Mouse (Mus musculus) adrenal gland, postnatal 25 days (tissue): ENCODE results near the gene Fam205c. TPM values are rescaled to one million over a fixed set of nuclear protein-coding genes. Genes with fewer than 3 reads are reported as not detected.
A peak's percentile ranks its signal among the peaks of the same experiment; 100 is the strongest.

ENCODE experiments used
- DNase-seq: peaks from one replicate; pipeline ENCODE4 v3.0.0; 2021; ENCODE audit warnings: mixed read lengths
- long read RNA-seq: library from polyadenylated mRNA; stranded (forward); transcript quantifications from one replicate; pipeline ENCODE4 v2.0.0, GENCODE M21; 2021
- total RNA-seq: library from RNA; stranded (reverse); gene quantifications from 2 replicates; pipeline ENCODE4 v1.2.3, GENCODE M21; 2021

Gene Fam205c
- total RNA-seq, result not detected in 2 replicates
- long read RNA-seq, result 0 reads

GRCm38 (mm10) chr4:42874134-42874533 lies at the start of gene Fam205c:
Fam205c (minus strand) TSS chr4:42874234.
- no peak for DNase-seq

DNA sequence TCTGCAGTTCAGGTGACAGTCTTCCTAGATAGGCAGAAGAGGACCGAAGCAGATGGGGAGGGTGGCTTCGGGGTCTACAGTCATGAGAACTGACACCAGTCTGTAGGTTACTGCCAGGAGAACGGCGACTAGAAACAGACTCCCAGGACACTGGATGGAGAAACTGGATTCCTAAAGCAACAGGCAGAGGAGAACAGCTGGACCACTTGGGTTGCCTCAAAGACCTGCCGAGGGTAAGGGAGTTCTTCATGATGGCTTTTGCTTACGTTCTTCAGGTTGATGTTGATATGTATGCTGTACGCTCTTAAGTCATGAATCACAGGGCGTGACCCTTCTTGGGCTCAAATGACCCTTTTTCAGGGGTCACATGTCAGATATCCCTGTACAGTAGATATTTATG lies 48.4 kb upstream of the Fam205c start:
- DNase-seq, result no peak

GRCm38 (mm10) chr4:42922056-42922455 lies 48.0 kb upstream of the Fam205c start:
- no peak for DNase-seq

DNA sequence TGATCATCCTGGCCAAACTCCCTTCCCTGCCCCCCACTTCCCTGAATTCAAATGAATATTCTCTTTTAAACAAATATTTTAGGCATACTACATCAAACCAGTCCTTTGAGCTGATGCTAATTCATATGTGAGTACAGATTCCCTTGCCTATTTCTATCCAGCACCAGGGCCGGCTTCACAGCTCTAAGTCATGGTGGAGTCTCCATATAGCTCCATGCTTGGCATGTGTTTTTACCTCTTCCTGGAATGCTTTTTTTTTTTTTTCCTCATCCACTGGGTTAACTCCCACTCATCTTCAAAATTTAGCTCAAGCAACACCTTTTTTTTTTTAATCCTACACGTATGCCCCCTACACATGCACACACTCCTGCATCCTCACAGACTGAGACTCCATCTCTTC lies 47.5 kb upstream of the Fam205c start:
- no peak for DNase-seq

- no peak for DNase-seq
Measured at GRCm38 (mm10) chr4:42920726-42921125, 46.7 kb upstream of the Fam205c start.

- peak; percentile 11 for DNase-seq
Measured at GRCm38 (mm10) chr4:42917402-42917774, 43.4 kb upstream of the Fam205c start.

- peak; percentile 42 for DNase-seq
Measured at GRCm38 (mm10) chr4:42916617-42917401, 42.8 kb upstream of the Fam205c start, which contains the start of gene Phf24. Phf24 (plus strand) TSS chr4:42916660.

- no peak for DNase-seq
Measured at GRCm38 (mm10) chr4:42915966-42916365, 41.9 kb upstream of the Fam205c start.

DNA sequence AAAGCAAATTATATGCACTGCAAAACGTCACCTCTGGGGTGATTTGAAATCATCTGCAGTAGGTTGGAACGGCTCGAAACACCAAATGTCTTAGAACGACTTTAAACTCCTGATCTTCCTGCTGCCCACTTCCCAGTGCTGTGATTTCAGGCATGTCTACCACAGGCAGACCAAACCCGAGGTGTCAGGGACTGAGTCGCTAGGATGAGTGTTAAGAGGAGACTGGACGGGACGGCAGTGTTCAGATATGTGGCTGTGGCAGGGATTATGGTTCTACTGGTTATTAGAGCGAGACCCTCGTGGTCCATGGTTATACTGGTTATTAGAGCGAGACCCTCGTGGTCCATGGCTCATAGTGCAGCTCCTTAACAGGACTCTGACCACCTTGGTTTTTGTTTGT lies 41.3 kb upstream of the Fam205c start:
- no peak for DNase-seq

DNA sequence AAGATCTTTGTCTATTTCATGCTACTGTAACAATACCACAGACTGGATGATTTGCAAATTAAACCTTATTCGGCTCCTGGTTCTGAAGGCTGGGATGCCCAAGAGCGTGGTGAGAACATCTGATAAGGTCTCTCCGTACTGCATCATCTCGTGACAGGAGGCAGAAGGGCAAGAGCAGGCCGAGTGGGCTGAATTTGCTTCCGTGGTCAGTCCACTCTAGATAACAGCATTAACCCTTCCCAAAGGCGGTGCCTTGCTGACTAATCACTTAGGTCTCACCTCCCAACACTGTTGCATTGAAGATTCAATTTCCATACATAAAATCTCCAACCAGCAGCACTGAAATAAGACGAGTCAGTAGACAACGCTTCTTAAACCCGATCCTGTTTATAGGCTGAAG lies 39.4 kb upstream of the Fam205c start:
- no peak for DNase-seq

DNA sequence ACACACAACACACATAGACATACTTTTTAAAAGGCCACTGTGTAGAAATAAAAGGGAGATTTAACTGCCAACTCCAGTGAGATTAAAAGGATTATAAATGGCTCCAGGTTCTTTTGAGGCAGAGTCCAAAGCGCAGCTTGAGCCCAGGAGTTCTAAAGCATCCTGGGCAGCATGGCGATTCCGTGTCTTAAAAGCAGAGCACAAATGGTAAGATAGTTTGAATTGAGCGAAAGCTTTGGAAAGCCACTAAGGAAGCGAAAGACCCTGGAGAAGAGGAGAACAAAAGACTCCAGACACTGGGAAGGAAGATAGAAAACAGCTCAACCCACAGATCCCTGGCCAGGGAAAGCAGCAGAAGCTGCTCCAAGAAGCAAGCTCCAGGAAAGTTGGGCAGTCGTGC lies 30.9 kb upstream of the Fam205c start:
- DNase-seq, result no peak

DNA sequence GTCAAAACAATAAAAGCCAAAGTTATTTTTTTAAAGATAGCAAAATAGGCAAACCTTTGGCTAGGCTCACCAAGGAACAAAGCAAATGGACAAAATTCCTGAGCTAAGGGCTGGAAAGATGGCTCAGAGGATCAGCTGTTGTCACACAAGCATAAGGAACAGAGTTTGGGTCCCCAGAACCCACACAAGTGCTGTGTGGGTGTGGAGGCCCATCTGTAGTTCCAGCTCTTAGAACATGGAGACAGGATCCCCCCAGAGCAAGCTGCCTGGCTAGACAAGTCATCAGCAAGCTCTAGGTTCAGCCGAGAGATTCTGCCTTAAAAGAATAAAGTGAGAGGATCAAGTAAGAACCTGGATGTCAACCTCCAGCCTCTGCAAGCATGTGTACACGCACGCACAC lies 30.5 kb upstream of the Fam205c start:
- DNase-seq, result no peak

DNA sequence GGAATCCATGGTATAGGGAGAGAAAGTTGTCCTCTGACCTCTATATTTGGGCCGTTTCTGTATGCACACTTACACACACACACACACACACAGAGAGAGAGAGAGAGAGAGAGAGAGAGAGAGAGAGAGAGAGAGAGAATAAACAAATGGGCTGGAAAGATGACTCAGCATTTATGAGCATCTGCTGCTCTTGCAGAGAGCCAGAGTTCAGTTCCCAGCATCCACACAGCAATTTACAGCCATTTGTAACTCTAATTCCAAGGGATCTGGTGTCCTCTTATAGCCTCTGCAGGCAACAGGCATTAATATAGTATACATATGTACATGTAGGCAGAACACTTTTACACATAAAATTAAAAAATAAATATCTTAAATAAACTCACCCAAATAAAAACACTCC lies 29.9 kb upstream of the Fam205c start:
- DNase-seq, result no peak

DNA sequence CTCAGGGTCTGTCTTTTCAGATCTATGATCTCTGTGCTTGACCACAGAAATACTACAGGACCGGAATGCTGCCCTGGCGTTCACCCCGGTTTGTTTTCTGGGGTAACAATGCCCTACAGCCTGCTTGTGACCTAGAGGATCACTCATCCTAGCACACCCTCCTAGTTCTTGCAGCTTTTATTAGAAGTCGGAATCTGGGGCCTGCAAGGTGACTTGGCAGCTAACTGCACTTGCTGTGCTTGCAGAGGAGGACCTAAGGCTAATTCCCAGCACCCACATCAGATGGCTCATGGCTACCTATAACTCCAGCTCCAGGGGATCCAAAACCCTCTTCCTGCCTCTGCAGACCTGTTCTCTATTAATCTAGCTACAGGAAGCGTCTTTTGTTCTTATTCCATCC lies 28.7 kb upstream of the Fam205c start:
- DNase-seq, result no peak

- peak; percentile 6 for DNase-seq
Measured at GRCm38 (mm10) chr4:42902174-42902573, 28.1 kb upstream of the Fam205c start.

GRCm38 (mm10) chr4:42900878-42901277 lies 26.8 kb upstream of the Fam205c start:
- no peak for DNase-seq

GRCm38 (mm10) chr4:42898914-42899313 lies 24.9 kb upstream of the Fam205c start:
- DNase-seq, result no peak

GRCm38 (mm10) chr4:42895118-42895517 lies 21.1 kb upstream of the Fam205c start:
- DNase-seq, result no peak

GRCm38 (mm10) chr4:42891176-42891575 lies 17.1 kb upstream of the Fam205c start:
- DNase-seq, result no peak

- DNase-seq, result no peak
Measured at GRCm38 (mm10) chr4:42888806-42889205, 14.8 kb upstream of the Fam205c start.

GRCm38 (mm10) chr4:42886926-42887325 lies 12.9 kb upstream of the Fam205c start:
- DNase-seq, result no peak

DNA sequence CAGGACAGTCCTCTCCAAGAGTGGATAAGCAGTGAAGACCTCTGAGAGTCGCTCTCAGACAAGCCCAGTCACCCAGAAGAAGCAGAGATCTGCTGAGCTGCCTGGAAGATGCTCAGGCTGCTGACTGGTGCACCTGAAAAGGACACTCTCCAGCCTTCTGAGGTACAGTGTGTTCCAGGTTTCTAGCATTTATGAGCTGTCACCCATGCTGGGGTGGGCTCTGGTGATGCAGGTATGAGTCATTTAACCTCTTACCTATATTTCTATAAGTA lies 6.6 kb upstream of the Fam205c start:
- DNase-seq, result no peak

GRCm38 (mm10) chr4:42879829-42880676 lies 6.0 kb upstream of the Fam205c start:
- no peak for DNase-seq

DNA sequence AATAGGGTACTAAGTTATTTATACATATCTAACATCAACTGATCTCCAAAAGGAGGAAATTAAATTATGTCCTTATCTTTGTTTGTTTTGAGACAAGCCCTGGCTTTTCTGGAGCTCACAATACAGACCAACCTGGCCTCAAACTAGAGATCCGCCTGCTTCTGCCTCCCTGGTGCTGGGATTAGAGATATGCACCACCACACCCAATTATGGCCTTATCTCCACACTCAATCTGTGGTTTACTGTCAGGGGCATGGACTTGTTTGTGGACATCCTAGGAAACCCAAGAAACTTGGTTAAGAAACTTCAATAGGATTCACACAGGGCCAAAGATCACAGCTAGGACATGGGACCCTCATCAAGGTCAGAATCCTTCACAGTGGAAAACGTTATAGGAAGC lies 3.6 kb upstream of the Fam205c start:
- no peak for DNase-seq
